Mouse (Mus musculus): ENCODE measurements around the gene Gns. TPM values are rescaled to one million over a fixed set of nuclear protein-coding genes. Genes with fewer than 3 reads are reported as not detected.
A peak's percentile ranks its signal among the peaks of the same experiment; 100 is the strongest.

Gene Gns
- polyA plus RNA-seq, 1 experiment, result 48.6 TPM

DNA sequence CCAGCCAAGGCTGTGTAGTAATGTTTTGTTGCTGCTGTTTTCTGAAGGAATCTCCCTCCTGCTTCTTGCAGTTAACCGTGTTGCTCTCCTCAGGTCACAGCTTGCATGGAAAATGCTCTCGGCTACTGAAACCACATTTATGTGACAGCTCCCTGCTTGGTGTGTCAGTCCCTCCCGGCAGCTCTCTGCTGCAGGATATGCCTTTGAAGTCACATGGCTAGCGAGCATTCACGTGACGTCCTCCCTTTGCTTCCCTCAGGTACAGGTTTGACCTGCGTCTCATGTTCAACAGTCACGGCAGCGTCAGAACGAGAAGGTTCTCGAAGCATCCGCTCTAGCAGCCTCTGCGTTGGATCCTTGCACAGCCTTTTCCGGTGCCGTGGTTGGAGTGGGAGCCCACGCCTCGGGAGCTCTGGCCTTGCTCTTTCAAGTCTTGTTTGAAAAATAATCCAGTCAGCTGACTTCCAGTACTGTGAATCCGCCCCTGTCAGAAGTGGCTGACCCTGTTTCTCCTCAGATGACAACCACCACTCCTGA is 30.0 kb downstream of the Gns start:
- WGBS, result 93% methylated on average over 18 of the region's 18 CpGs
- Histone ChIP-seq H3K27ac (ENCODE audit: insufficient read depth, low read length) (no peak overlapping the region), H3K4me3 (replicated peaks; ENCODE audit: insufficient read depth, low read depth, low read length) (no peak overlapping the region), H3K4me1 (ENCODE audit: control insufficient read depth, insufficient read depth, low read length) (peaks cover 14% of the 10 kb centered on the region; the same call in 1 of the 2 replicates), H3K27me3 (ENCODE audit: control insufficient read depth, insufficient read depth, low read length) (no peaks in the 10 kb centered on the region)
- TF ChIP-seq POLR2A (IDR thresholded peaks at IDR 0.05; ENCODE audit: borderline replicate concordance, insufficient read depth, low read length) (no peak), CTCF (IDR thresholded peaks at IDR 0.05; ENCODE audit: borderline replicate concordance, insufficient read depth, low read depth, low read length) (no peak)
- DNase-seq, result no peak

DNA sequence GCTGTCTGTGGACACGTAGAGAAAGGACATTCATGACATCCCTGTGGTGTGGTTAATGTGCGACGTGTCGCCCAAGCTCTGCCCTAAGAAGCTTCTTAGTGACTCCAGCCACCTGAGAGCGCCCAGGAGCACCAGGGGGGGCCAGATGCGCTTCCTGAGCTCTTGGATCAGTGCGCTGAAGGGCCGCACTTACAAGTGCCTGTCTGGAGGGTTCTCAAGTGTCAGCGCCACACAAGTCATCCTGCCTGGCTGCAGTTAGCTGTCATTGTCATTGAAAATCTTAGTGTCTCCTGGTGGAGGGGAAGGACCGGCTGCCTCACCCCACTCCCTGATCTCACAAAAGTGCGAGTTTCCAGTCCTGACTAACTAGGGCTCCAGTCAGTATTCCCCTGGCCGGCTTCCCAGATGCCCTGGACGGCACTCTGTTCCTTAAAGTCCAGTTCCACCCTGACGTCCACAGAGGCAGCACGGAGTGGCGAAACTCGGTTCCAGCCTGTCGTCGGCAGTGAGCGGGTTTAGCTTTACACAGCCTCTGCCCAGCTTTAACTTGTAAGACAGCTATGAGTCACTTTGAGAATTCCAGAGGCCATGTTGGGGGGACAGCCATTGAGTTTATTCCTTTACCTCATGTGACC is 30.8 kb downstream of the Gns start:
- TF ChIP-seq CTCF (IDR thresholded peaks at IDR 0.05; ENCODE audit: borderline replicate concordance, insufficient read depth, low read depth, low read length) (no peak), POLR2A (IDR thresholded peaks at IDR 0.05; ENCODE audit: borderline replicate concordance, insufficient read depth, low read length) (no peak)
- H3K4me3 ChIP-seq (replicated peaks; ENCODE audit: insufficient read depth, low read depth, low read length), result no peak overlapping the region
- H3K27me3 ChIP-seq (ENCODE audit: control insufficient read depth, insufficient read depth, low read length), result no peaks in the 10 kb centered on the region
- peaks cover 14% of the 10 kb centered on the region; the same call in 1 of the 2 replicates for H3K4me1 ChIP-seq (ENCODE audit: control insufficient read depth, insufficient read depth, low read length)
- no peak overlapping the region for H3K27ac ChIP-seq (ENCODE audit: insufficient read depth, low read length)
- DNase-seq, result no peak
- 81% methylated on average over 20 of the region's 20 CpGs for WGBS

DNA sequence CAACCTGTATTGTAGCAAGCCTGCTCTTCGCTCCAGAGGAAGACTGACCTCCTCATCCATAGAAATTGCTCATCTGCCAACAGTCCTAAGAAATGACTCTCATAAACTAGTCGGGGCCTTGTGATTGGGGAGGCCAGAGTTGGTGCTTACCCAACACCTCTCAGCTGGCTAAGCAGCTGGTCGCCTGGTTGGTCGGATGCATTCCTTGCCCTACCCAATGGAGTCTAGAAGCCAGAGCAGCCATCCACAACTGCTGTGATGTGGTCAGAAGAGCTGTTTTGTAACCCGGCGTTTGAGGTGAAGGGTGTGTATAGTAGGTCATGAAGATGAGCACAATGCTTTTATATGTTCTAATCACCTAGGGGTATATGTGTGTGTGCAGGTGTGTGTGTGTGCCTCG is 33.7 kb downstream of the Gns start:
- no peak overlapping the region for H3K27ac ChIP-seq (ENCODE audit: insufficient read depth, low read length)
- H3K4me1 ChIP-seq (ENCODE audit: control insufficient read depth, insufficient read depth, low read length), result no peaks in the 10 kb centered on the region
- TF ChIP-seq CTCF (IDR thresholded peaks at IDR 0.05; ENCODE audit: borderline replicate concordance, insufficient read depth, low read depth, low read length) (no peak), POLR2A (IDR thresholded peaks at IDR 0.05; ENCODE audit: borderline replicate concordance, insufficient read depth, low read length) (no peak)
- 82% methylated on average over 7 of the region's 7 CpGs for WGBS
- no peak overlapping the region for H3K4me3 ChIP-seq (replicated peaks; ENCODE audit: insufficient read depth, low read depth, low read length)
- DNase-seq, result no peak
- no peaks in the 10 kb centered on the region for H3K27me3 ChIP-seq (ENCODE audit: control insufficient read depth, insufficient read depth, low read length)

DNA sequence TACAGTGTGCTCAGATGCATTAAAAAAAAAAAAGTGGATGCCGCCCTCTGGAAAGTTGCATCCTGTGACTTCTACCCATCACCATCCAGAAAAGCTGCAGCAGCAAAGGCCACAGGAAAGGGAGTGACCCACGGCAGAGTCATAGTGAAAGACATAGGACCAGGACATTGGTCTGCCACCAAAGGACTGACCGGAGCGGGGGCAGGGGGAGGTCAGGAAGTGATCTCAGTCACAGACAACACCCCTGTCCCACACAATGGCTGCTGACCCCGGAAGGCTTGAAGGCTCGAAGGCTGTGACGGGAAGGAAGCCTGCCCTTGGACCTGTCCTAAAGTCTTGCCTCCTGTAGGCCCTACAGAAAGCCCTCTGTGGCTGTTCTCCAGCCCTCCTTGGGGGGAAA is 36.1 kb downstream of the Gns start:
- Histone ChIP-seq H3K4me1 (ENCODE audit: control insufficient read depth, insufficient read depth, low read length) (no peaks in the 10 kb centered on the region), H3K4me3 (replicated peaks; ENCODE audit: insufficient read depth, low read depth, low read length) (no peak overlapping the region), H3K27me3 (ENCODE audit: control insufficient read depth, insufficient read depth, low read length) (no peaks in the 10 kb centered on the region), H3K27ac (ENCODE audit: insufficient read depth, low read length) (no peak overlapping the region)
- 89% methylated on average over 7 of the region's 7 CpGs for WGBS
- DNase-seq, result no peak
- TF ChIP-seq CTCF (IDR thresholded peaks at IDR 0.05; ENCODE audit: borderline replicate concordance, insufficient read depth, low read depth, low read length) (no peak), POLR2A (IDR thresholded peaks at IDR 0.05; ENCODE audit: borderline replicate concordance, insufficient read depth, low read length) (no peak)

DNA sequence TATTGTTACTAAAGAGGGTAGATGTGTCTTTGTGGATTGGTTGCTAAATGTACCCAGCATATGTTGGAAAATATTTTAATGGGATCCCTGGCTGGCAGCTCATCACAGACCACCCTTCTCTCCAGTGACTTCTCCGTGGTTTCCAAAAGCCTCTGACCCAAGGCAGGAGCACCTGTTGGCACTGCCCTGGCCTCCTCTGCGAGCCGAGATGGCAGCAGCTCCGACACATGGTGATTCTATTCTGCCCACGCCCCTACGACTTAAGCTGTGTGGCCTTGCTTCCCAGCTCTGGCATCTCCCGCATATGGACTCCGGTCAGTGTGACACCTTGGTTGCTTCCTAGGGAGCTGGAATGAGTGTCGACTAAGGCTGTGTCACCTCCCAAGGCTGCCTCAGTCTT is 38.2 kb downstream of the Gns start:
- H3K4me3 ChIP-seq (replicated peaks; ENCODE audit: insufficient read depth, low read depth, low read length), result no peak overlapping the region
- DNase-seq, result no peak
- no peak overlapping the region for H3K27ac ChIP-seq (ENCODE audit: insufficient read depth, low read length)
- TF ChIP-seq CTCF (IDR thresholded peaks at IDR 0.05; ENCODE audit: borderline replicate concordance, insufficient read depth, low read depth, low read length) (no peak), POLR2A (IDR thresholded peaks at IDR 0.05; ENCODE audit: borderline replicate concordance, insufficient read depth, low read length) (no peak)
- 39% methylated on average over 9 of the region's 9 CpGs for WGBS
- no peaks in the 10 kb centered on the region for H3K4me1 ChIP-seq (ENCODE audit: control insufficient read depth, insufficient read depth, low read length)
- H3K27me3 ChIP-seq (ENCODE audit: control insufficient read depth, insufficient read depth, low read length), result no peaks in the 10 kb centered on the region

DNA sequence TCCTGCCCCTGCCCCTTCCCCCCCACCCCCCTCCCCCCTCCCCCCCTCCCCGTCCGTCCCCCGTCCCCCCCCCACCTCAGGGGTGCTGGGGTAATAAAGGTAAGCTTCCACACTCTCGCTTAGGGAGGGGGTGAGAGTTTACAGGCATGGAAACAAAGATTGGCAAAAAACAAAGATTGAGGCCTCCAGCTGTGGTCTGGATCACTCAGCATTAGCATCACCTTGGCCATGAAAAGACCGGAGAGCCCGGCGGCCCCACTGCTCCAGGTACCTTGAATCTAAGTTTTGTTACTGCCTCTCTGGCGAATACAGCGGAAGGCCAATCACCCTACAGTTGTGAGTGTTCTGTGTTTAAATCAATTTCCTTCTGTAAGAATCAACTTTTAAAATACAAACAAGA is 39.1 kb downstream of the Gns start:
- TF ChIP-seq POLR2A (IDR thresholded peaks at IDR 0.05; ENCODE audit: borderline replicate concordance, insufficient read depth, low read length), result no peak
- TF ChIP-seq CTCF (IDR thresholded peaks at IDR 0.05; ENCODE audit: borderline replicate concordance, insufficient read depth, low read depth, low read length), result no peak
- H3K27me3 ChIP-seq (ENCODE audit: control insufficient read depth, insufficient read depth, low read length), result no peaks in the 10 kb centered on the region
- WGBS, result 49% methylated on average over 6 of the region's 9 CpGs
- DNase-seq, result no peak
- H3K4me3 ChIP-seq (replicated peaks; ENCODE audit: insufficient read depth, low read depth, low read length), result no peak overlapping the region
- no peaks in the 10 kb centered on the region for H3K4me1 ChIP-seq (ENCODE audit: control insufficient read depth, insufficient read depth, low read length)
- no peak overlapping the region for H3K27ac ChIP-seq (ENCODE audit: insufficient read depth, low read length)

DNA sequence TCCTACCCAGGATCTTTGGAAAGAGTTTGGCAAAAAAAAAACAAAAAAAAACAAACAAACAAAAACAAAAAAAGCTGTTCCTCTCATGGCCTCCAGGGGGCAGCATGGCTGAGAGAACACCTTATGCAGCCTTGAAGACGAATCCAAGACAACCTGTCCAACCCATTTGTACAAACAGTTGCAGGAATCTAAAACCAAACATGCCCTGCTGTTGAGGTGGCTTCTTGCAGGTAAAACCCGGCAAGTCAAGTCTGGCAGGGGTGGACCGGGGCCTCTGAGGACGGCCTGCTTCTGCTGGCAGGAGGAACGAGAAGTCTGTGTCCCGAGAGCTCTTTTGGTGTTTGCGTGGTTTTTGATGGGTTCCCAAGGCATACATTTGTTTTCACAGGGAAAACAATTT is 44.8 kb downstream of the Gns start:
- peak; percentile 81 for TF ChIP-seq CTCF (IDR thresholded peaks at IDR 0.05; ENCODE audit: borderline replicate concordance, insufficient read depth, low read depth, low read length)
- TF ChIP-seq POLR2A (IDR thresholded peaks at IDR 0.05; ENCODE audit: borderline replicate concordance, insufficient read depth, low read length), result no peak
- H3K27ac ChIP-seq (ENCODE audit: insufficient read depth, low read length), result no peak overlapping the region
- 60% methylated on average over 7 of the region's 7 CpGs for WGBS
- no peak overlapping the region for H3K4me3 ChIP-seq (replicated peaks; ENCODE audit: insufficient read depth, low read depth, low read length)
- peak; percentile 42 to 49 for DNase-seq
- no peaks in the 10 kb centered on the region for H3K27me3 ChIP-seq (ENCODE audit: control insufficient read depth, insufficient read depth, low read length)
- H3K4me1 ChIP-seq (ENCODE audit: control insufficient read depth, insufficient read depth, low read length), result no peaks in the 10 kb centered on the region

DNA sequence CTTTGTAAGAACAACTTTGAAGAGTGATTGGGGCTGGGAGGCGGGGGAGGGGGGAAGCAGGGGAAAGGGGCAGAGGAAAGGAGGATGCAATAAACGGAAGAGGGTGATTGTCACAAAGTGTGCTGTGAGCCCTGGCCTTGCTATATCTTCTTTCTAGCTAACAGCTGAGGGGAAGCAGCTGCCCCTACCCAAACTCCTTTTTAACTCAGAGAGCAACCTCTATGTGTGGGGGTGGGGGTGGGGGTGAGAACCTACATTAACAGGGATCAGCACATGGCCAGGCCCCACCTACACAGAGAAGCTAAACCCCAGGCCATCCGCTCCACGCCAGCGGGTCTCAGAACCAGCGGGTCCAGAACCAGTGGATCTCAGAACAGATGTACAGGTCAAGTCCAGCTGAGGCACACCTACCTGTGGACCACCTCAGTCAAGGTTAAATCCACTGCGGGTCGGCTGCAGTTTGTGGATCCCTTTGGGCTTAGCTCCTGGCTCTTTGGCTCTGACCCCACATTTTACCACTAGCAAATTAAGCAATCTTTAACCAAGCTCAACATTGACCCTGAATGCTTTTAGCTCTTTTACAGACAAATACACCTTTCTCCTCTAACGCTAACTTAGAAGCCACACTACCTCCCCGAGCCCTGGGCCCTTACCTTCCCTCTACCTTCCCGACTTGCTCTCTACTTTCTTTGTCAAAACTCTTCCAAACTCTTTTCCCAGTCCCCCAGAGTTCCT is 47.0 kb downstream of the Gns start:
- H3K27ac ChIP-seq (ENCODE audit: insufficient read depth, low read length), result no peak overlapping the region
- no peak for DNase-seq
- 90% methylated on average over 11 of the region's 11 CpGs for WGBS

More for the DNA sequence above, 47.0 kb downstream of the Gns start:
- no peak overlapping the region for H3K4me3 ChIP-seq (replicated peaks; ENCODE audit: insufficient read depth, low read depth, low read length)
- no peaks in the 10 kb centered on the region for H3K27me3 ChIP-seq (ENCODE audit: control insufficient read depth, insufficient read depth, low read length)
- TF ChIP-seq CTCF (IDR thresholded peaks at IDR 0.05; ENCODE audit: borderline replicate concordance, insufficient read depth, low read depth, low read length) (no peak), POLR2A (IDR thresholded peaks at IDR 0.05; ENCODE audit: borderline replicate concordance, insufficient read depth, low read length) (no peak)
- H3K4me1 ChIP-seq (ENCODE audit: control insufficient read depth, insufficient read depth, low read length), result no peaks in the 10 kb centered on the region
